Mouse (Mus musculus) CH12.LX (cell line): ENCODE results near the gene Gm5089.

Source experiments
- CTCF ChIP-seq, 2 experiments: IDR thresholded peaks in 1 of 2; conservative IDR thresholded peaks in 1 of 2; 2 replicates each; pipeline ENCODE4 v1.5.1; 2011 to 2012; ENCODE audit warnings: low read depth in 2 of 2, low read length in 2 of 2, improper control_type of control experiment in 1 of 2, inconsistent platforms in 1 of 2, mild to moderate bottlenecking in 1 of 2, moderate library complexity in 1 of 2
- ETS1 ChIP-seq: conservative IDR thresholded peaks from 2 replicates; pipeline ENCODE4 v1.6.1; 2012; ENCODE audit warnings: low read depth, mild to moderate bottlenecking, inconsistent platforms, low read length, improper control_type of control experiment, moderate library complexity
- POLR2A ChIP-seq: IDR thresholded peaks from 2 replicates; pipeline ENCODE4 v1.6.1; 2011; ENCODE audit warnings: low read depth, mild to moderate bottlenecking, improper control_type of control experiment, low read length
- RCOR1 ChIP-seq: conservative IDR thresholded peaks from 2 replicates; pipeline ENCODE4 v1.6.1; 2012; ENCODE audit warnings: low read depth, mild to moderate bottlenecking, inconsistent platforms, low read length, improper control_type of control experiment

DNA sequence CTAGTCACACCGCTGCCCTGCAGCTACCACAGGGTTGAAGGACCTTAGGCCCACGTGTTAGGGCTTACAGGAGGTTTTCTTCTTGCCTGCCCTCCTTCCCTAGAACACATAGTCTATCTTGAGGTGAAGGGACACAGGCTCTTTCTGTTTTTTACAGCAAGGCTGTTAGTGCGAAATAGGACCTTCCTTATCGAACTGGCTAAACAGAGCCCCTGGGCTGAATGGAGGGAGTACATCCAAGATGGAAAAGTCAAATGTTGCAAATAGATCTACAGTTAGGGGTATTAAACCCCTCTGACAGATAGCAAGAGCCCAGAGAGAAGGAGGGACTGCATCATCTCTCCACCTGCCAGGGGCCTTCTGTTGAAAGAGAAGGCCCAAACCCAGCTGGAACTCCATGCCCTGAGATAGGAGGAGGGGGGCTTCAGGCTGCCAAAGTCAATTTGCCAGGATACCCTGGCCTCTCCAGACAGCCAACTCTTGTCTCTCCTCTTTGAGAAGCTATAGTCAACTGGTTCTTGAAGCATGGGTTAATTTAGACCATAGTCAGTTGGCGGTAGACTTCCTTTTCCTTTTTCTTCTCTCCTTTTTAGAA, 733 bp upstream of the Gm5089 start:
- TF ChIP-seq CTCF (conservative IDR thresholded peaks at IDR 0.05 in 1 of 2, IDR thresholded peaks at IDR 0.05 in 1 of 2; ENCODE audit: low read depth in 2 of 2, low read length in 2 of 2) (no peak), ETS1 (no peak), POLR2A (no peak), RCOR1 (no peak)
